Mouse (Mus musculus): ENCODE measurements around the gene Topbp1. TPM values are rescaled to one million over a fixed set of nuclear protein-coding genes. Genes with fewer than 3 reads are reported as not detected.

Gene Topbp1
- 100 to 1,000 TPM in 8 of 26 experiments, 10 to 100 TPM in 18; 23.5 to 131 (median 82.4) TPM for total RNA-seq (2018; cell fraction: chromatin; rRNA removed)
- 10 to 100 TPM; 10.9 to 22.3 (median 17.0) TPM for total RNA-seq (2018; cell fraction: cytosol; rRNA removed)
- 100 to 1,000 TPM in 1 of 26 experiments, 10 to 100 TPM in 25; 13.5 to 169 (median 45.5) TPM for total RNA-seq (2018; cell fraction: nucleus; rRNA removed)
- 16.2 to 48.0 TPM (median 21.8 TPM) in 3 replicates for polyA plus RNA-seq (2018)

- Histone ChIP-seq H3K27ac (peak within 1 kb of the TSS; percentile 64), H3K4me3 (ENCODE audit: inconsistent target) (peak within 1 kb of the TSS; percentile 69), H3K36me3 (ENCODE audit: inconsistent target) (peaks cover 16% of the 10 kb centered on the region), H3K79me2 (ENCODE audit: inconsistent target) (peaks cover 36% of the 10 kb centered on the region)
- WGBS (ENCODE audit: missing documents) = 1% methylated on average over 47 of the region's 49 CpGs
Observed at GRCm38 (mm10) chr9:103304927-103305326, at the start of gene Topbp1, which contains the start of gene 1300017J02Rik. Topbp1 (plus strand) TSS chr9:103305215. 1300017J02Rik (minus strand) TSS chr9:103305082.

GRCm38 (mm10) chr9:103265778-103266177, 39.2 kb upstream of the Topbp1 start:
- 91% methylated on average over 3 of the region's 4 CpGs for WGBS (ENCODE audit: missing documents)

GRCm38 (mm10) chr9:103271104-103271503, 33.9 kb upstream of the Topbp1 start:
- H3K79me2 ChIP-seq (ENCODE audit: inconsistent target) = no peaks in the 10 kb centered on the region
- H3K36me3 ChIP-seq (ENCODE audit: inconsistent target) = no peaks in the 10 kb centered on the region
- 80% methylated on average over 4 of the region's 4 CpGs for WGBS (ENCODE audit: missing documents)
- no peak overlapping the region for H3K4me3 ChIP-seq (ENCODE audit: inconsistent target)
- H3K27ac ChIP-seq = no peak overlapping the region

More at GRCm38 (mm10) chr9:103265778-103266177, 39.2 kb upstream of the Topbp1 start:
- no peak overlapping the region for H3K27ac ChIP-seq
- H3K36me3 ChIP-seq (ENCODE audit: inconsistent target) = no peaks in the 10 kb centered on the region
- no peak overlapping the region for H3K4me3 ChIP-seq (ENCODE audit: inconsistent target)
- H3K79me2 ChIP-seq (ENCODE audit: inconsistent target) = no peaks in the 10 kb centered on the region

GRCm38 (mm10) chr9:103274819-103275218, 30.2 kb upstream of the Topbp1 start:
- 77% methylated on average over 8 of the region's 8 CpGs for WGBS (ENCODE audit: missing documents)
- no peak overlapping the region for H3K27ac ChIP-seq
- H3K36me3 ChIP-seq (ENCODE audit: inconsistent target) = no peaks in the 10 kb centered on the region
- H3K4me3 ChIP-seq (ENCODE audit: inconsistent target) = no peak overlapping the region
- H3K79me2 ChIP-seq (ENCODE audit: inconsistent target) = no peaks in the 10 kb centered on the region

DNA sequence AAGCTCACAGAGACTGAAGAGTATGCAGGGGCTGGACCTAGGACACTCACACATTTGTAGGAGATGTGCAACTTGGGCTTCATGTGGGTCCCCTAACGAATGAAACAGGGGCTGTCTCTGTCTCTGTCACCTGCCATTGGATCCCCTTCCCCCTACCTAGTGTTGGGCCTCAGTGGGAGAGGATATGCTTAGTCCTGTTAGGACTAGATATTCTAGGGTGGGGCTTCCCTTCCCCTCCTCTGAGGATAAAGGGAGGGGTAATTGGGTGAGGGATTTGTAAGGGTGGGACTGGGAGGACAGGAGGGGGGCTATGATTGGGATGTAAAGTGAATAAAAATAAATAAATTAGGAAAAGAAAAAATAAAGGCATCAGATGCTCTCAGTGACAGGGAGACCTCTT, 29.3 kb upstream of the Topbp1 start:
- 81% methylated on average over 1 of the region's 1 CpGs for WGBS (ENCODE audit: missing documents)
- Histone ChIP-seq H3K27ac (no peak overlapping the region), H3K36me3 (ENCODE audit: inconsistent target) (no peaks in the 10 kb centered on the region), H3K79me2 (ENCODE audit: inconsistent target) (no peaks in the 10 kb centered on the region), H3K4me3 (ENCODE audit: inconsistent target) (no peak overlapping the region)

DNA sequence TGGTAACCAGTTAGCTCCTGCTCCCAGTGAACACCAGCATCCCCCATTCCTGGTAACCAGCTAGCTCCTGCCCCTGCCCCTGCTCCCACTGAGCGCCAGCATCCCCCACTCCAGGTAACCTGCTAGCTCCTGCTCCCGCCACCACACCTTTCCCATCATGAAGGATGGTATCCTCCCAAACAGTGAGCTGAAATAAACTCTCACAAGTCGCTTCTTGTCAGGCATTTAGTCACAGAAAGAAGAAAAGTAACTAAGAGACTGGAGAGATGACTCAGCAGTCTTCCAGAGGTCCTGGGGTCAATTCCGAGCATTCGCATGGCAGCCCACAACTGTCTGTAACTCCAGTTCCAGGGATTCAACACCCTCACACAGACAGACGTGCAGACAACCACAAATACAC, 28.1 kb upstream of the Topbp1 start:
- Histone ChIP-seq H3K27ac (no peak overlapping the region), H3K4me3 (ENCODE audit: inconsistent target) (no peak overlapping the region), H3K79me2 (ENCODE audit: inconsistent target) (no peaks in the 10 kb centered on the region), H3K36me3 (ENCODE audit: inconsistent target) (no peaks in the 10 kb centered on the region)
- WGBS (ENCODE audit: missing documents) = 94% methylated on average over 6 of the region's 6 CpGs

GRCm38 (mm10) chr9:103286396-103286795, 18.6 kb upstream of the Topbp1 start:
- Histone ChIP-seq H3K4me3 (ENCODE audit: inconsistent target) (no peak overlapping the region), H3K27ac (no peak overlapping the region), H3K79me2 (ENCODE audit: inconsistent target) (no peaks in the 10 kb centered on the region), H3K36me3 (ENCODE audit: inconsistent target) (no peaks in the 10 kb centered on the region)
- WGBS (ENCODE audit: missing documents) = 35% methylated on average over 4 of the region's 4 CpGs

- H3K27ac ChIP-seq = no peak overlapping the region
- no peaks in the 10 kb centered on the region for H3K36me3 ChIP-seq (ENCODE audit: inconsistent target)
- no peaks in the 10 kb centered on the region for H3K79me2 ChIP-seq (ENCODE audit: inconsistent target)
- no peak overlapping the region for H3K4me3 ChIP-seq (ENCODE audit: inconsistent target)
- 81% methylated on average over 13 of the region's 13 CpGs for WGBS (ENCODE audit: missing documents)
Observed at GRCm38 (mm10) chr9:103286901-103287422, 18.1 kb upstream of the Topbp1 start.

- 92% methylated on average over 19 of the region's 19 CpGs for WGBS (ENCODE audit: missing documents)
- H3K36me3 ChIP-seq (ENCODE audit: inconsistent target) = no peaks in the 10 kb centered on the region
- H3K4me3 ChIP-seq (ENCODE audit: inconsistent target) = no peak overlapping the region
- H3K79me2 ChIP-seq (ENCODE audit: inconsistent target) = no peaks in the 10 kb centered on the region
- no peak overlapping the region for H3K27ac ChIP-seq
Observed at GRCm38 (mm10) chr9:103287840-103288488, 17.1 kb upstream of the Topbp1 start.

DNA sequence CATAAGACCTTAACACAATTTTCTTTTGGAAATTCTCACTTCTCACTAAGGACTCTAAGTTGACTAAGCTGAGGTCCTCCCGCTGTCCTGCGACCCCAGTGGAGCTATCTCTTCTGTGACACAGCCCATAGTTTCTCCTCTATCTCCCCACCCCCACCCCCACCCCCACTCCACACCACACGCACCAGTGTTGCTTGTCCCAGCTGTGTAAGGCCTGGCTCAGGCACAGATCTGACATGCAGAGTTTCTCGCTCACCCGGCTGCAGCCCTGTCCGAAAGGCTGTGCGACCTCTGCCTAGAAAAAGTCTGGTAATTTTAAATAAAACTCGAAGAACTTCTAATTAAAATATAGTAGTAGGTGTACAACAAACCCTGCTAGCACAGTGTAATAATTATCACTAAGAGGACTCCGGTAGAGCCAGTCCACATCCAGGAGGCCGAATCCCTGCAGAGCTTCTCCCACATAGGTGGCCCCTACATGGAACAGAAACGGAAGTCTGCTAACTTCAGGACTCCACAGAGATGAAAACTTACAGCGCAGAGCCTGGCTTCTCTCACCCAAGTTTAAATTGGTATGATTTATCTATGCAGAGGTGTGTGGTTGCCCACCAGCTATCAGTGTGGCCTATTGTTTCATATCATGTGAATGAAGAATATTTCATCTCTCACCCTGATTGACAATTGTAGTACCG, 16.4 kb upstream of the Topbp1 start:
- 95% methylated on average over 13 of the region's 13 CpGs for WGBS (ENCODE audit: missing documents)
- Histone ChIP-seq H3K27ac (no peak overlapping the region), H3K4me3 (ENCODE audit: inconsistent target) (no peak overlapping the region), H3K79me2 (ENCODE audit: inconsistent target) (no peaks in the 10 kb centered on the region), H3K36me3 (ENCODE audit: inconsistent target) (no peaks in the 10 kb centered on the region)

DNA sequence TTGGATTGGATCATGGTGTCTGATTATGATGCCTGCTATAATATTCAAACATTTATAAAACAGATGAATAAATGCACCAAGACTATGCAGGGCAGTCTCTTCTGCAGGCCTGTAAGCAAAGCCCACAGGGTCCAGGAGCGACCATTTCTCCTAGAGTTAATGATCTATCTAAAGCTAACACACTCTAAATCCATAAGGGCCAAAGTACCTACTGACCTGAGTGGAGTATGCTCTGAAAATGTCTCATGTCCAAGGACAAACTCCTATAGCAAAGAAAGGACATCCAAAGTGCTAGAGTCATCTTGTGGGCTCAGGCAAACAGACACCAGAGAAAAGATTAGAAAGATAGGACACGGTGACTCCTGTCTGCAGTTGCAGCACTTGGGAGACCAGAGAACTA, 10.5 kb upstream of the Topbp1 start:
- Histone ChIP-seq H3K36me3 (ENCODE audit: inconsistent target) (no peaks in the 10 kb centered on the region), H3K27ac (no peak overlapping the region), H3K4me3 (ENCODE audit: inconsistent target) (no peak overlapping the region), H3K79me2 (ENCODE audit: inconsistent target) (no peaks in the 10 kb centered on the region)
- WGBS (ENCODE audit: missing documents) = 94% methylated on average over 2 of the region's 2 CpGs

GRCm38 (mm10) chr9:103301086-103301485, 3.9 kb upstream of the Topbp1 start:
- no peaks in the 10 kb centered on the region for H3K36me3 ChIP-seq (ENCODE audit: inconsistent target)
- no peak overlapping the region for H3K4me3 ChIP-seq (ENCODE audit: inconsistent target)
- H3K79me2 ChIP-seq (ENCODE audit: inconsistent target) = peaks cover 8% of the 10 kb centered on the region
- no peak overlapping the region for H3K27ac ChIP-seq
- 92% methylated on average over 8 of the region's 8 CpGs for WGBS (ENCODE audit: missing documents)

GRCm38 (mm10) chr9:103302239-103302638, 2.8 kb upstream of the Topbp1 start:
- H3K27ac ChIP-seq = no peak overlapping the region
- H3K4me3 ChIP-seq (ENCODE audit: inconsistent target) = no peak overlapping the region
- H3K79me2 ChIP-seq (ENCODE audit: inconsistent target) = peaks cover 20% of the 10 kb centered on the region
- WGBS (ENCODE audit: missing documents) = 89% methylated on average over 4 of the region's 4 CpGs
- no peaks in the 10 kb centered on the region for H3K36me3 ChIP-seq (ENCODE audit: inconsistent target)

GRCm38 (mm10) chr9:103302666-103303065, 2.3 kb upstream of the Topbp1 start:
- Histone ChIP-seq H3K36me3 (ENCODE audit: inconsistent target) (no peaks in the 10 kb centered on the region), H3K4me3 (ENCODE audit: inconsistent target) (no peak overlapping the region), H3K27ac (no peak overlapping the region), H3K79me2 (ENCODE audit: inconsistent target) (peaks cover 24% of the 10 kb centered on the region)
- 60% methylated on average over 3 of the region's 3 CpGs for WGBS (ENCODE audit: missing documents)

All from macrophage (primary cell).